Mouse (Mus musculus) CH12.LX (cell line): ENCODE measurements around the gene Dapk1. TPM values are rescaled to one million over a fixed set of nuclear protein-coding genes. Genes with fewer than 3 reads are reported as not detected.

ENCODE experiments used
- DNase-seq: peaks from one replicate; pipeline ENCODE4 v3.0.0-alpha.2; 2013; ENCODE audit errors: extremely low read depth
- H3K27ac ChIP-seq: 2 replicates; pipeline ENCODE4 v1.5.1; 2012; ENCODE audit warnings: low read depth, mild to moderate bottlenecking, control low read depth, moderate library complexity; ENCODE audit not compliant: insufficient read depth
- H3K27me3 ChIP-seq: replicated peaks from 2 replicates; pipeline ENCODE3; 2012; ENCODE audit warnings: inconsistent platforms
- H3K36me3 ChIP-seq, 2 experiments: replicated peaks in 1 of 2; 2 replicates each; pipeline versions ENCODE3 to v1.6.1; 2012; ENCODE audit warnings: inconsistent platforms in 1 of 2, low read length in 1 of 2, mild to moderate bottlenecking in 1 of 2, mixed read lengths in 1 of 2, moderate library complexity in 1 of 2; ENCODE audit not compliant: control insufficient read depth in 1 of 2, insufficient read depth in 1 of 2
- H3K4me1 ChIP-seq, 2 experiments: 2 replicates each; pipeline ENCODE4 v1.6.1; 2012; ENCODE audit warnings: inconsistent platforms in 1 of 2, moderate library complexity in 1 of 2; ENCODE audit not compliant: insufficient read depth in 2 of 2, control insufficient read depth in 1 of 2
- H3K4me2 ChIP-seq: 2 replicates; pipeline ENCODE4 v1.6.1; 2012; ENCODE audit warnings: low read depth, mild to moderate bottlenecking, control low read depth; ENCODE audit not compliant: poor library complexity, insufficient read depth, severe bottlenecking
- H3K4me3 ChIP-seq, 3 experiments: fragments of 150-350 bp in 1 of 3; sonication (generic) in 1 of 3; replicated peaks in 1 of 3; 2 replicates each; pipeline versions ENCODE3 to v1.5.1; 2011 to 2012; ENCODE audit warnings: low read depth in 2 of 3, low read length in 2 of 3, mild to moderate bottlenecking in 2 of 3, moderate library complexity in 2 of 3, control low read depth in 1 of 3, improper control_type of control experiment in 1 of 3, inconsistent platforms in 1 of 3, mixed read lengths in 1 of 3; ENCODE audit not compliant: poor library complexity in 1 of 3
- H3K79me2 ChIP-seq: replicated peaks from 2 replicates; pipeline ENCODE4 v1.6.1; 2012; ENCODE audit warnings: mild to moderate bottlenecking, moderate library complexity; ENCODE audit not compliant: control insufficient read depth, poor library complexity, insufficient read depth, severe bottlenecking; ENCODE audit errors: extremely low read depth
- H3K9ac ChIP-seq: 2 replicates; pipeline ENCODE4 v1.6.1; 2012; ENCODE audit warnings: low read depth, mild to moderate bottlenecking, control low read depth, moderate library complexity; ENCODE audit not compliant: insufficient read depth
- H3K9me3 ChIP-seq: replicated peaks from 2 replicates; pipeline ENCODE3; 2012; ENCODE audit warnings: low read length, inconsistent platforms, mixed read lengths
- CHD1 ChIP-seq: IDR thresholded peaks from 2 replicates; pipeline ENCODE4 v1.6.1; 2012; ENCODE audit warnings: low read depth, low read length, improper control_type of control experiment, inconsistent platforms
- ELF1 ChIP-seq: IDR thresholded peaks from 2 replicates; pipeline ENCODE4 v1.6.1; 2014; ENCODE audit warnings: low read depth, mild to moderate bottlenecking, inconsistent platforms, low read length, improper control_type of control experiment
- EP300 ChIP-seq: IDR thresholded peaks from 2 replicates; pipeline ENCODE4 v1.6.1; 2011; ENCODE audit warnings: low read length, improper control_type of control experiment
- GABPA ChIP-seq: IDR thresholded peaks from 2 replicates; pipeline ENCODE4 v1.6.1; 2012; ENCODE audit warnings: low read depth, low read length, improper control_type of control experiment, inconsistent platforms; ENCODE audit not compliant: insufficient replicate concordance
- IRF4 ChIP-seq: IDR thresholded peaks from 2 replicates; pipeline ENCODE4 v1.6.1; 2014; ENCODE audit warnings: low read depth, mild to moderate bottlenecking, inconsistent platforms, low read length, improper control_type of control experiment
- JUND ChIP-seq: conservative IDR thresholded peaks from 2 replicates; pipeline ENCODE4 v1.6.1; 2011; ENCODE audit warnings: low read depth, low read length, improper control_type of control experiment
- MAFK ChIP-seq: IDR thresholded peaks from 2 replicates; pipeline ENCODE4 v1.6.1; 2011; ENCODE audit warnings: low read length, improper control_type of control experiment; ENCODE audit not compliant: insufficient replicate concordance
- MAX ChIP-seq: IDR thresholded peaks from 2 replicates; pipeline ENCODE4 v1.6.1; 2011; ENCODE audit warnings: low read length, improper control_type of control experiment
- MAZ ChIP-seq: IDR thresholded peaks from 2 replicates; pipeline ENCODE4 v1.6.1; 2012; ENCODE audit warnings: low read depth, mild to moderate bottlenecking, inconsistent platforms, low read length, improper control_type of control experiment, moderate library complexity
- MEF2A ChIP-seq: IDR thresholded peaks from 2 replicates; pipeline ENCODE4 v1.6.1; 2014; ENCODE audit warnings: low read depth, mild to moderate bottlenecking, inconsistent platforms, low read length, improper control_type of control experiment, borderline replicate concordance
- MXI1 ChIP-seq: IDR thresholded peaks from 2 replicates; pipeline ENCODE4 v1.6.1; 2011; ENCODE audit warnings: mild to moderate bottlenecking, low read depth, low read length, improper control_type of control experiment
- NELFE ChIP-seq: IDR thresholded peaks from 2 replicates; pipeline ENCODE4 v1.6.1; 2011; ENCODE audit warnings: low read depth, low read length, improper control_type of control experiment
- NRF1 ChIP-seq: IDR thresholded peaks from 2 replicates; pipeline ENCODE4 v1.6.1; 2014; ENCODE audit warnings: low read depth, mild to moderate bottlenecking, inconsistent platforms, low read length, improper control_type of control experiment, moderate library complexity
- POLR2A ChIP-seq: IDR thresholded peaks from 2 replicates; pipeline ENCODE4 v1.6.1; 2011; ENCODE audit warnings: low read depth, mild to moderate bottlenecking, improper control_type of control experiment, low read length
- POLR2AphosphoS2 ChIP-seq: IDR thresholded peaks from 2 replicates; pipeline ENCODE4 v1.6.1; 2011; ENCODE audit warnings: low read depth, low read length, improper control_type of control experiment
- RAD21 ChIP-seq: IDR thresholded peaks from 2 replicates; pipeline ENCODE4 v1.6.1; 2011; ENCODE audit warnings: low read depth, mild to moderate bottlenecking, low read length, improper control_type of control experiment, moderate library complexity
- TCF12 ChIP-seq: IDR thresholded peaks from 2 replicates; pipeline ENCODE4 v1.6.1; 2014; ENCODE audit warnings: low read depth, mild to moderate bottlenecking, inconsistent platforms, low read length, improper control_type of control experiment
- USF2 ChIP-seq: conservative IDR thresholded peaks from 2 replicates; pipeline ENCODE4 v1.6.1; 2011; ENCODE audit warnings: low read depth, low read length, improper control_type of control experiment
- dilution Hi-C: fragments of 300-500 bp; cut with MboI; formaldehyde crosslinking; loops from 2 replicates; pipeline ENCODE4 v1.14.3; 2020; ENCODE audit warnings: low sequenced_read_pairs; ENCODE audit not compliant: extremely low pct_unique_long_range_greater_than_20kb, extremely low pct_ligation_motif_present
- in situ Hi-C: fragments of 300-500 bp; cut with MboI; formaldehyde crosslinking; loops from 3 replicates; pipeline ENCODE4 v1.14.3; 2019; ENCODE audit warnings: low sequenced_read_pairs, low pct_ligation_motif_present, low pct_unique_long_range_greater_than_20kb, mixed read lengths
- polyA plus RNA-seq: library from polyadenylated mRNA; unstranded; fragments of >175 nt; gene quantifications from 2 replicates; pipeline ENCODE4 v1.2.1, GENCODE M21; 2012; ENCODE audit warnings: low read depth; ENCODE audit not compliant: insufficient read length
- total RNA-seq, 2 experiments: library from RNA; depleted of rRNA; stranded (reverse); fragments of 300-350 nt in 1 of 2; fragments of >200 nt in 1 of 2; gene quantifications; 2 replicates each; pipeline ENCODE4 v1.2.3; 2012 to 2014

Gene Dapk1
- total RNA-seq (2012; rRNA removed), result not detected in 2 replicates
- total RNA-seq (2014; rRNA removed), result not detected in 2 replicates
- not detected in 2 replicates for polyA plus RNA-seq

- dilution Hi-C loops, result no loop called here
- TF ChIP-seq IRF4 (no peak), CHD1 (no peak), MEF2A (no peak), MAZ (no peak), USF2 (no peak), POLR2AphosphoS2 (no peak), MAFK (no peak)
- TF ChIP-seq, all 38 proteins: peak for 0
- Histone ChIP-seq H3K27me3 (no peaks in the 10 kb centered on the region), H3K4me3 (no peak within 1 kb of the TSS), H3K9me3 (peaks cover 71% of the 10 kb centered on the region), H3K36me3 (no peaks in the 10 kb centered on the region), H3K79me2 (no peaks in the 10 kb centered on the region), H3K27ac (no peak within 1 kb of the TSS; the same call in 1 of the 2 replicates), H3K9ac (no peak within 1 kb of the TSS), H3K4me1 (no peaks in the 10 kb centered on the region), H3K4me2 (no peak within 1 kb of the TSS)
- no peak for DNase-seq
- in situ Hi-C loops, result no loop called here
Observed at GRCm38 (mm10) chr13:60601436-60602415, at the start of gene Dapk1. TSS of gene Dapk1 (plus strand) at chr13:60601947.

GRCm38 (mm10) chr13:60553326-60553725 is 48.4 kb upstream of the Dapk1 start:
- Histone ChIP-seq H3K4me2 (no peak overlapping the region), H3K4me3 (no peak overlapping the region), H3K9me3 (peaks cover 67% of the 10 kb centered on the region), H3K27me3 (no peaks in the 10 kb centered on the region), H3K4me1 (no peaks in the 10 kb centered on the region), H3K79me2 (no peaks in the 10 kb centered on the region), H3K9ac (no peak overlapping the region), H3K27ac (no peak overlapping the region), H3K36me3 (no peaks in the 10 kb centered on the region)
- dilution Hi-C loops (no loop called here), in situ Hi-C loops (no loop called here)
- DNase-seq, result no peak
- TF ChIP-seq MXI1 (no peak), TCF12 (no peak), MAX (no peak), POLR2AphosphoS2 (no peak), NELFE (no peak), GABPA (no peak), ELF1 (no peak), IRF4 (no peak), MAZ (no peak), EP300 (no peak), JUND (no peak), RAD21 (no peak), NRF1 (no peak), CHD1 (no peak), POLR2A (no peak)
